Mouse (Mus musculus) hindbrain, embryonic 14.5 days (tissue): ENCODE measurements around the gene Foxn4. TPM values are rescaled to one million over a fixed set of nuclear protein-coding genes. Genes with fewer than 3 reads are reported as not detected.

Experiments used
- ATAC-seq: fragments of 200-750 bp; cut with Nextera tagmentation; 2 replicates; pipeline ENCODE4 v1.8.0; 2017; ENCODE audit warnings: moderate number of reproducible peaks, mild to moderate bottlenecking, moderate TSS enrichment, moderate library complexity; ENCODE audit not compliant: low FRiP score
- DNase-seq: peaks from one replicate; pipeline ENCODE4 v3.0.0-alpha.2; 2015; ENCODE audit warnings: low spot score
- H3K27ac ChIP-seq: fragments of 300-500 bp; sonication (generic); 2 replicates; pipeline ENCODE4 v1.5.1; 2014; ENCODE audit warnings: mild to moderate bottlenecking, moderate library complexity
- H3K27me3 ChIP-seq: fragments of 300-500 bp; sonication (generic); 2 replicates; pipeline ENCODE4 v1.6.1; 2014; ENCODE audit warnings: mild to moderate bottlenecking, low read length, mixed read lengths; ENCODE audit not compliant: control insufficient read depth, insufficient read depth
- H3K36me3 ChIP-seq: fragments of 300-500 bp; sonication (generic); replicated peaks from 2 replicates; pipeline ENCODE4 v1.6.1; 2014; ENCODE audit not compliant: control insufficient read depth, insufficient read depth
- H3K4me1 ChIP-seq: fragments of 300-500 bp; sonication (generic); replicated peaks from 2 replicates; pipeline ENCODE4 v1.6.1; 2014; ENCODE audit warnings: antibody characterized with exemption, low read length, mixed read lengths; ENCODE audit not compliant: control insufficient read depth, insufficient read depth
- H3K4me2 ChIP-seq: fragments of 300-500 bp; sonication (generic); replicated peaks from 2 replicates; pipeline ENCODE4 v1.6.1; 2014; ENCODE audit warnings: mild to moderate bottlenecking, moderate library complexity
- H3K4me3 ChIP-seq: fragments of 300-500 bp; sonication (generic); replicated peaks from 2 replicates; pipeline ENCODE4 v1.5.1; 2014; ENCODE audit warnings: mild to moderate bottlenecking, low read length
- H3K9ac ChIP-seq: fragments of 300-500 bp; sonication (generic); 2 replicates; pipeline ENCODE4 v1.6.1; 2014
- H3K9me3 ChIP-seq: fragments of 300-500 bp; sonication (generic); 2 replicates; pipeline ENCODE4 v1.6.1; 2016; ENCODE audit warnings: low read length; ENCODE audit not compliant: control insufficient read depth
- WGBS: fragments of 180-500 bp; shearing (Covaris S2); extraction: QIAGEN DNeasy Blood & Tissue Kit; methylation state at CpG from one replicate; pipeline ENCODE4 v1.1.7; 2014; 5-methylcytosine and 5-hydroxymethylcytosine counted together
- polyA plus RNA-seq: library from polyadenylated mRNA; unstranded; fragments of >200 nt; fragmentation: Nextera tagmentation; extraction: Ambion mirVana; gene quantifications from 2 replicates; pipeline ENCODE4 v1.2.1, GENCODE M21; 2014

Foxn4 gene
- polyA plus RNA-seq, 1 experiment from 2014 or later, result 0.24 TPM

DNA sequence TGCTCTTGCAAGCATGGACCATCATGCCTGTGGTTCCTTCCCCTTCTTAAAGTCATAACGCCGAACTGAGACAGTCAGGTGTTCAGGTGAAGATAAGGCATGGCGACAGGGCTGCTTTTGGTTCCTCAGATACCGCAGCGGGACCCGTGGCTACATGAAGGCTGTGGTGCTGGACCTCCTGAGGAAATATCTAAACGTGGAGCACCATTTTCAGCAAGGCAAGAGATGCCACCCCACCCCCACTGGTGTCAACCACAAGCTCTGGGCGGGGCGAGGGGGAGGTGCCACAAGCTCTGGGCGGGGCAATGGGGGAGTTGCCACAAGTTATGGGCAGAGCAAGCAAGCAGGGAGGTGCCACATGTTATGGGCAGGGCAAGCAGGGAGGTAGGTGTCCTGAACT is 60.4 kb downstream of the Foxn4 start:
- no peak for DNase-seq
- H3K4me2 ChIP-seq, result no peak overlapping the region
- 73% methylated on average over 10 of the region's 10 CpGs for WGBS

GRCm38 (mm10) chr5:114206158-114206557 is 67.4 kb downstream of the Foxn4 start:
- no peaks in the 10 kb centered on the region for H3K36me3 ChIP-seq
- no peaks in the 10 kb centered on the region for H3K4me1 ChIP-seq
- no peak overlapping the region for H3K4me2 ChIP-seq
- no peaks in the 10 kb centered on the region for H3K9me3 ChIP-seq
- H3K27me3 ChIP-seq, result no peaks in the 10 kb centered on the region
- no peak overlapping the region for H3K9ac ChIP-seq
- DNase-seq, result no peak
- 78% methylated on average over 2 of the region's 2 CpGs for WGBS
- H3K4me3 ChIP-seq, result no peak overlapping the region
- ATAC-seq, result no peak
- no peak overlapping the region for H3K27ac ChIP-seq

More for the DNA sequence above, 60.4 kb downstream of the Foxn4 start:
- Histone ChIP-seq H3K36me3 (no peaks in the 10 kb centered on the region), H3K4me3 (no peak overlapping the region), H3K27ac (no peak overlapping the region), H3K9ac (no peak overlapping the region), H3K4me1 (no peaks in the 10 kb centered on the region), H3K9me3 (no peaks in the 10 kb centered on the region), H3K27me3 (no peaks in the 10 kb centered on the region)
- ATAC-seq, result no peak

Other genes with a start within 250 kb of the Foxn4 start
- 15.3 and 16.6 TPM in 2 replicates for gene Usp30, start 208.3 kb downstream of the Foxn4 start, polyA plus RNA-seq
- gene Svop, start 182.2 kb downstream of the Foxn4 start, polyA plus RNA-seq, result 83.0 and 87.8 TPM in 2 replicates
- gene Alkbh2, start 145.6 kb downstream of the Foxn4 start, polyA plus RNA-seq, result 6.2 and 7.1 TPM in 2 replicates
- 5.4 and 6.5 TPM in 2 replicates for gene Ung, start 143.4 kb downstream of the Foxn4 start, polyA plus RNA-seq
- gene Acacb, start 127.3 kb downstream of the Foxn4 start, polyA plus RNA-seq, result 3.6 and 3.7 TPM in 2 replicates
- 0.64 TPM in 2 replicates for gene Myo1h, start 15.4 kb upstream of the Foxn4 start, polyA plus RNA-seq
- gene Kctd10, start 106.7 kb upstream of the Foxn4 start, polyA plus RNA-seq, result 60.9 and 67.9 TPM in 2 replicates
- gene Ube3b, start 106.8 kb upstream of the Foxn4 start, polyA plus RNA-seq, result 45.9 and 48.2 TPM in 2 replicates
- 30.7 and 30.8 TPM in 2 replicates for gene Mmab, start 170.3 kb upstream of the Foxn4 start, polyA plus RNA-seq
- gene Mvk, start 170.5 kb upstream of the Foxn4 start, polyA plus RNA-seq, result 76.9 and 81.2 TPM in 2 replicates